Mouse (Mus musculus) T-helper 17 cell (primary cell): ENCODE data around the gene Gm29094.
"Not testable (repeated sequence)": the region's sequence is repeated elsewhere in the genome, so short reads cannot be mapped to it uniquely, and the experiment has no call there.

Experiments
- in situ Hi-C, 2 experiments: fragments of 300-600 bp; cut with MboI, MseI; formaldehyde crosslinking; loops; 1 replicate in 1 of 2; 2 replicates in 1 of 2; pipeline ENCODE4 v1.15.1; 2025; ENCODE audit warnings: high pct_unique_total_duplicates in 2 of 2

Gene Gm29094

DNA sequence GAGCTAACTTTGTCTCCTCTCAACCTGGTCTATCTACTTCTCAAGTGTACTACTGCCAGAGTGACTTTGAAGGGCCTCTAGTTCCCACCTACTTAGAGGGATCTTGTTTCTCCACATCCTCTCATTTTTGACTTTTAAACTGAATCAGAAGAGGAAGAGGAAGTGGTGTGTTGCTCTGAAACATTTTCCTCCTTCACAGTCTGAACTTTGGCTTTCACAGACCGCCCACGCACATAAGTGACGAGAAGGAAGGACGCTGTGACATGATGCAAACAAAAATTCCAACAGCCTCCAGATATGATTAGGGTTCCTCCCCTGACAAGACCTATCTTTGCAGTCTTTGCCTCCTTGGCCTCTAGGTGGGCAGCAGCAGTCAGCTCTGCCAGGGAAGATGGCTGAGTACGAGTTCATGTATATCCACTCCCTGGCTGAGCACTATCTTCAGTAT, at the start of gene Gm29094, which contains the start of gene Bcl2a1b:
TSS of gene Gm29094 (plus strand) at position 411 of the 448 bp plus-strand sequence.
TSS of gene Bcl2a1b (plus strand) at position 241 of the 448 bp plus-strand sequence.
- in situ Hi-C loops: loop anchor here in 1 of 2 experiments (5.0 kb wide), 1 partner anchor 247 kb away; no protein-coding TSS in a partner anchor

GRCm38 (mm10) chr9:89172539-89172938, 26.6 kb upstream of the Gm29094 start:
- in situ Hi-C loops: loop anchor here in 1 of 2 experiments (5.0 kb wide), 1 partner anchor 240 kb away; no protein-coding TSS in a partner anchor

DNA sequence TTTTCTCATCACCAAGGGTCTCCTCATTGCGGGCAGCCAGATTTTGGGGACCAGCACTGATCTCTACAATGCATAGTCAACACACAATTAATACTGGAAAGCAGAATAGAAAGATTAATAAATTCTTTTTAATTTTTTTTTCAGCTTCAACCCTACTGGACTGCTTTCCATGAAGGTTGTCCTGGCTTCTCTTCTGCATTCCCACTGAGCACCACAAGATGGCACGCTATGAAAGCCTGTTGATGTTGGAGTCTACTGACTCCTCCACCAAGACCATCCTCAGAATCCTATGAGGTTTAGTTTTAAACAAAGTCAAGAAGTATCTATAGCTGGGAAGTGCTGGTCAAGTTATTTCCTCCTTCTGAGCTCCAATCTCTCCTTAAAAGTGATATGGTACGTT, 20.3 kb upstream of the Gm29094 start:
- in situ Hi-C loops: loop anchor here in 1 of 2 experiments (5.0 kb wide), 1 partner anchor 498 kb away; no protein-coding TSS in a partner anchor

DNA sequence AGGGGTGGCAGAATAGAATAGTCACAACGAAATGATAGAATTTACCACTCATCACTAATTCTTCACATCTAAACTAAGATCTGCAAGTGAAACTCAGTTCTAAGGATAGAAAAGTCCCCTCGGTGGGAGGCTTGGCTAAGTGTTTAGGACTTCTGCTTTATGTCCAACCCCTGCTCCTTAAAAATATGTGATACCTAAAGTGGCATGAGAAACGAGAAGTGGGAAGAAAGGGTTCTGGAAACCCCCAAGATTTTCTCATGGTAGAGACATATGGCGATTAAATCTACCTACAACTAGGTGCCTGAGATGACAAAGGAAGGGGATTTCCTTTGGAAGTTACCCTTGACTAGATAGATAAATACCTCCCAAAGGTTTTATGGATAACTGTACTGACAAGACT, 19.7 kb upstream of the Gm29094 start:
- in situ Hi-C loops: loop anchor here in 1 of 2 experiments (5.0 kb wide), 1 partner anchor 498 kb away; no protein-coding TSS in a partner anchor

DNA sequence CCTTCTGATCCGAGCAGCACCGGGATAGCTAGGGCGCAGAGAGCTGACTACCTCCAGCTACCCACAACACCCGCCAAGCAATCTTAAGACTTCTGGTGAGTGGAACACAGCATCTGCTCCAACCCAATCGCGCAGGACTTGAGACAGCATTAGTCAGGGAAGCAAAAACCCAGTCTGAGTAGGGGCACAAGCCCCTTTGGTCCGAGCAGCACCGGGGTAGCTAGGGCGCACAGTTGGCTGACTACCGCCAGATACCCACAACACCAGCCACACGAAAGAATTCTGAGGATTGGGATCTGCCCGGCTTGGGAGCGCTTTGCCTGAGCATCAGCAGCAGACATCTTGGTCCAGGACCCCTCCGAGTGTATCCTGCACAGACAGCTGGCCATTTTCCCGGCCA, 12.2 kb upstream of the Gm29094 start:
- in situ Hi-C loops: loop anchor here in 1 of 2 experiments (5.0 kb wide), 1 partner anchor 240 kb away; no protein-coding TSS in a partner anchor

GRCm38 (mm10) chr9:89195483-89195882, 3.7 kb upstream of the Gm29094 start:
- in situ Hi-C loops: loop anchor here in 1 of 2 experiments (5.0 kb wide), 1 partner anchor 243 kb away; no protein-coding TSS in a partner anchor

DNA sequence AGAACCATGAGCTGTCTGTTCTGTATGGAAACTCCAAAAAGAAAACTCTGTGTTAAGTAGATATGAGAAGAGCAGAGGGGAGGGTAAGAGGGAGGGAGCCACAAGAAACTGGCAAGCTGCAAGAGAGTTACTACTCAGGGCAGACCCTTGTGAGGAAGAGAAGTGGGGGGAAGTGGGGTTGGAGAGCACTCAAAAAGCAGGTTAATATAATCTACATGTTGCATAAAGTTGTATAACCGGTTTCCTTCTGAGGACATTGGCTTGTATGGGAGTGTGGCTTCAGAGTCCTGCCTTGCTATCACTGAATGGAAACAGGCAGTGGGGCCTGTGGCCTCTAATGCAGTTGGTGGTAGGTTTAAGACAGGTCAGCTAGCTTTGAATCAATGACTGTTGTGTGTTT, 1.7 kb upstream of the Gm29094 start:
- in situ Hi-C loops: loop anchor here in 1 of 2 experiments (5.0 kb wide), 1 partner anchor 245 kb away; no protein-coding TSS in a partner anchor

DNA sequence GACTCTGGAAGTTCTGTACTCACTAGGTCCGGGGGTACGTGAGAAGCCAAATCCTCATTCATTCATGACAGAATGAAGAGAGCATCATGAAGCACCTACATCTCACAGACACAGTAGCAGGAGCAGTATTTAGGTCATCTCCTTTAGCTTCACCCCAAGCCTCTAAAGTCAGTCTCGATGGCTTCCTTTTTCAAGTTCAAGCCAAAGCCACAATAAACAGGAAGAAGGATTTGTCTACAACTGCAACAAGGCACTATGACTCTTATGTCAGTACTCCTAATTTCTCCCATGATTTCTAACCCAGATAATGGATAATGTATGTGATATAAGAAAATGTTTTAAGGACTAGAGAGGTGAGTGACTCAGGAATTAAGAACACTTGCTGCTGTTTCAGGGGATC, 830 bp upstream of the Gm29094 start:
- in situ Hi-C loops: loop anchor here in 1 of 2 experiments (5.0 kb wide), 1 partner anchor 246 kb away; no protein-coding TSS in a partner anchor

DNA sequence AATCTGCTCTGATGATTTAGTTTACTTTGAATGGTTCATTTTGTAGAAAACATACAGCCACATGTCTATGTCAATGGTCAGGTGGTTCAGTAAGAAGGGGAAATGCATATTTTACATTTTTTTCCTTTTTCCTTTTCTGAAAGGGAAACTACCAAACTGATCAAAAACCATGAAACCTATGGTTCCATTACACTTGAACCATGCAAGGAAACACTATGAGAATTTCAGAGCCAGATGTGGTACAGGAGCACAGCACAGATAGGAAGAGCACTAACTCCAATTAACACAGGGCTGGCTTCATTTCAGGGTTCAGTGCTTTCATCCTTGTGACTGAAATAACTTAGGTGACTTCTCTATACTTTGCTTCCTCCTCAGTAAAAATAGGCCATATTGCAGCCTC, 3.1 kb downstream of the Gm29094 start:
- in situ Hi-C loops: loop anchor here in 1 of 2 experiments (25.0 kb wide), 3 partner anchors 715 to 1060 kb away; partner anchors contain the start of genes Morf4l1, Syncrip and Tbc1d2b

GRCm38 (mm10) chr9:89208939-89209338, 9.8 kb downstream of the Gm29094 start:
- in situ Hi-C loops: loop anchor here in 1 of 2 experiments (25.0 kb wide), 3 partner anchors 722 to 1053 kb away; partner anchors contain the start of genes Morf4l1, Syncrip and Tbc1d2b

DNA sequence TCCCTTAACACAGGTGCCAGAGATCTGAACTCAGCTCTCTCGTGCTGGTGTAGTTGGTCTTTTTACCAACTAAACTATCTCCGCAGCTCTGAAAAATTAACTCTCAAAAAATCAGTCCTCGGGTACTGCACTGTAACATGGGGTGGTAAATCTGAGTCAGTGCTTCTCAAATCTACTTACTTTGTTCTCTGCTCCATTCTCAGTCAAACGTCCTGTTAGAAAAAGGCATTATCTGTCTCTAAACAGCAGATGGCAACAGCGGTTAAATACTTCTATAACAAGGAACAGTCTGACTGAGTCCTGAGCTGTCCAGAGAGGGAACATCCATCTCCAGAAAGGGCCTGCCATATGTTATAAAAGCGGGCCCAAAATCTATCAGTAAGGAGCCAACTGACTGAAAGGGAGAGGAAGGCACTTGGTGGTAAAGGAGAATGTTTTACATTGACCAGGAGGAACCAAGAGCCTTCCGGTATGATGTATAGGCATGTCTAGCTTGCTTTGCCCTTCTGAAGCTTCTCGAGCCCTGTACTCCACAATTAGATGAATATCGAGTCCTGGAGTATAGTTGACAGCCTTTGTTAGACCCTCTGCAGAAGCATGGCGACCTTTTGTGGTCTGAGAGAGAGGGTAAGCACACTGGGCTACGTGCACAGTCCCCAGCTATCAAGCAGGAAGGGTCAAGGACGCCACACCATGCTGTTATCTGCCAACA, 11.3 kb downstream of the Gm29094 start, which contains the start of gene Mthfs:
TSS of gene Mthfs (plus strand) at position 324 of the 712 bp plus-strand sequence.
- in situ Hi-C loops: loop anchor here (5.0 to 25.0 kb wide), 5 partner anchors 484 to 1052 kb away; partner anchors contain the start of genes Morf4l1 (in 1 of the 2), Syncrip (in 1 of the 2) and Tbc1d2b (in 1 of the 2)

DNA sequence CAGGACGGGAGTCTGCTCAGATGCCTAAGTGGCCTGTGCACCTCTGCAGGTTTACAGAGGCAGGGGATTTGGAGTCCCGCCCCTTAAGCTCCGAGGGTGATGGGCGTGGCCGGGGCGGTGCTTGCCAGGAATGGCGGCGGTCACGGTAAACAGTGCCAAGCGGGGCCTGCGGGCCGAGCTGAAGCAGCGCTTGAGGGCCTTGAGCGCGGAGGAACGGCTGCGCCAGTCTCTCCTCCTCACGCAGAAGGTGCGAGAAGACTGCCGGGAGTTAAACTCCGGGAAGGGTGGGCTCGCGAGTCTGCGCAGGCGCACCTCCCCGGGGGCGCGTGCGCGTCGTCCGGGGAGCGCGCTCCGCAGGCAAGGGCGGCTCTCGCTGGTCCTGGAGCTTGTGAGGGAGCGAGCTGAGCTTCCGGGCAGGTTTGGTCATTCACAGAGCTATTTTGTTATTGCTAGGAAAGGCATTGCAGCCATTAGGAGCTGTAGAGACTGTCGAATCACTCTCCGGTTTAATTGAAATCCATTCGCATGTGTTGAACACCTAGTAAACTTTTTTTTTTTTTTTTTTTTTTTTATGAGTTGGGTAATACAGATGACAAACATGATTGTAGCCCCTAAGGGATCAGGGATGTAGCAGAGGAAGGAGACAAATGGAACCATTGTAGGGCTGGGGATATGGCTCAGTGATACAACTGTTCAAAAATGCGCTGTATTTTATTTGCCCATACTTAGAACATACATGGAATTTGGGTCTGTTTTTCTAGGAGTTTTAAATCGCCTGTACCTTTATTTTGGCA, 12.1 kb downstream of the Gm29094 start:
- in situ Hi-C loops: loop anchor here (5.0 to 25.0 kb wide), 5 partner anchors 484 to 1051 kb away; partner anchors contain the start of genes Morf4l1 (in 1 of the 2), Syncrip (in 1 of the 2) and Tbc1d2b (in 1 of the 2)

DNA sequence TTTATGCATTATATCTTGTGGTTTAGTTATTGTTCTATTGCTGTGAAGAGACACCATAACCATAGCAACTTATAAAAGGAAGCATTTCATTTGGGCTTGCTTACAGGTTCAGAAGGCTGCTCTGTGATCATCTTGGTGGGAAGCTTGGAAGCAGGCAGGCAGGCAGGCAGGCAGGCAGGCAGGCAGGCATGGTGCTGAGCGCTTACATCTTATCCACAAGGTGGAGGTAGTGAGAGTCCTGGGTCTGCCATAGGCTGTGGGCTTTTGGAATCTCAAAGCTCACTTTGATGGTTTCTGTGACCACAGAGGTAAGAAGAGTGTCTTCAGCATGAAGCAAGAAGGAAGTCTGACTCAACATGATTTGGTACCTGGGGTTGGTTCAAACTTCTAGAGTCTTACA, 13.2 kb downstream of the Gm29094 start:
- in situ Hi-C loops: loop anchor here (5.0 to 25.0 kb wide), 5 partner anchors 482 to 1050 kb away; partner anchors contain the start of genes Morf4l1 (in 1 of the 2), Syncrip (in 1 of the 2) and Tbc1d2b (in 1 of the 2)

- in situ Hi-C loops: loop anchor here (5.0 to 25.0 kb wide), 5 partner anchors 477 to 1044 kb away; partner anchors contain the start of genes Morf4l1 (in 1 of the 2), Syncrip (in 1 of the 2) and Tbc1d2b (in 1 of the 2)
These were observed 19.0 kb downstream of the Gm29094 start for GRCm38 (mm10) chr9:89218174-89218573.

DNA sequence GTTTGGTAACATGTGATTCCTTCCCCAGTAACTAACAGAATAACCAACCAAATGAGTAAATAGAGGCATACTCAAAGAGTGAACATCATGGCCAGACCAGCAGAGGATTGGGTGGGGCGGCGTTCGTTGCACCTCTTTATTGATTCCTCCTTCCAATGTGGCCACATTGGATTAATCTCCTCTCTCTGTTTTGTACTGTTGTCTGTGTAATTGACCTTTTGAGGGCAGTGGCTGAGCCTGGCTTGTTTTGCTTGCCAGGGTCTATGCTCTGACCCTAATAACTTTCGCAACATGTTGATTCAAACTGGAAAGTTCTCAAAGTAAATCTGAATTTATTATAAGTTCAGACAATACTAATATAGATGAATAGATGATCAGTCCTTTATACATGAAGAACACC, 20.5 kb downstream of the Gm29094 start:
- in situ Hi-C loops: loop anchor here (5.0 to 25.0 kb wide), 5 partner anchors 475 to 1043 kb away; partner anchors contain the start of genes Morf4l1 (in 1 of the 2), Syncrip (in 1 of the 2) and Tbc1d2b (in 1 of the 2)

DNA sequence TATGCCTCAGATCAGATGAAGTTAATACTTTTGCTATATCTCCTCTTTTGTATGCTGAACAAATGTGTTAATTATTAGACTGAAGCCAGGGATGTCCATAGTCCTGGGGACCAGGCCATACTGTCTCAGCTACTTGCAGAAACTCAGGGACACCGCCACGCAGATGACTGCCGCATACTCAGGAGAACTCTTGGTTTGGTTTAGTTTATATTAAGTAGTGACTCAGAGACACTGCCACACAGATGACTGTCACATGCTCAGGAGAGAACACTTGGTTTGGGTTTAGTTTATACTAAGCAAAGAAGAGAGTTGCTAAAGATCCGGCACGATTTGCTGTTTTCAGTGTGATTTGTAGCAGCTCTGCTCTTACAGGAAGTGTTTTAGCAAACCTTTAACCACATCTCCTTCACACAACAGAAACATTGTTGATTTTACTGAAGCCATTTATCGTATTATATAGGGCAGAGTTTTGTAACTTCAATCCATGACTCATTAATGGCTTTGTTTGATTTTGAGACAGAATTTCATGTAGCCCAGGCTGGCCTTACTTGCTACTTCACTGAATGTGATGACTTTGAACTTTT, 21.6 kb downstream of the Gm29094 start:
- in situ Hi-C loops: loop anchor here in 1 of 2 experiments (25.0 kb wide), 3 partner anchors 733 to 1042 kb away; partner anchors contain the start of genes Morf4l1, Syncrip and Tbc1d2b

DNA sequence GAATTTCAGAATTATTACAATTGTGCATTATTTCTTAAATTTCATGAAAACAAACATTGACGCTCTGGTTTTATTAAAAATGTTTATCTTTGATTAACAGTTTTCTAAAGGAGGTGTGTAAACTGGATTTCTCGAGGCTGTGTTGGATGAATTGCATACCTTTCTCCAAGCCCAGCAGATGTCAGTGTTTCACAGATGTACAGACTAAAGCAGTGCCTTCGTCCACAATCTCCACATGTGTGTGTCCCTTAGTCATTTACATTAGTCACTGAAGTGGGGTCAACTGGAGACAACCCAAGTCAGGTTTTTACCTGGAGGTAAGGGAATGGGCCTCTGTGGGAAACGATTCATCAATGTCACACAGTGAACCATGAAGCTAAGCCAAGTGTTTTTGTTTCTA, 26.9 kb downstream of the Gm29094 start:
- in situ Hi-C loops: loop anchor here in 1 of 2 experiments (5.0 kb wide), 1 partner anchor 451 kb away; no protein-coding TSS in a partner anchor

GRCm38 (mm10) chr9:89228122-89228521, 28.9 kb downstream of the Gm29094 start:
- in situ Hi-C loops: loop anchor here in 1 of 2 experiments (5.0 kb wide), 1 partner anchor 449 kb away; no protein-coding TSS in a partner anchor

GRCm38 (mm10) chr9:89230897-89231497, 31.8 kb downstream of the Gm29094 start:
- in situ Hi-C loops: not testable (repeated sequence)
